ENCODE assay signal across 20 mouse cellular contexts in the genomic region with DNA sequence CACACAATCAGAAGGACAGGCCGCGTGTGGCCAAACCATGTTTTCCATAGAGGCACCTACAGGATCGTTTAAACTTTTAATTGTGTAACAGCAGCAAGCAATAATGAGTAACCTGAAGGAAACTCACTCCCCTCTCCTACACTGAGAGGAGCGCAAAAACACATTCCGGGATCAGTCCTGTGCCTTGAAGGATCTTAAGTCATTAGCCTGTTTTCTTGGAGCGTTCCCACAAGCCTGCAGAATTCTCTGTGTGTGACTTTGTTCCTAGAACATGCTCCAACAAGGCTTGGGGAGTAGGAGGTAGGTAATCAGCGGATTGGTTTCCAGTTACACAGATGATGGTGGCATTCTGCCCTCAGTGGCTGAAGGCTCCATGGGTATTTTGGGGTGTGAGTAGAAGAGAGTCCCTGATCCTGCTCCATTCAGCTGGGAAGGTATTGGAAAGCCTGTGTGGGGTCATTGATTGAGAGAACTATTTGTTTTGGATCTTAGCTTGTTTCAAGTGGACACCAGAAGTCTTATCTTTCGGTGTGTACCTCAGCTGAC.
"Had no signal": no experiment of that assay in that cellular context is flagged by ENCODE, and none has a peak within 500 bp of the region (broad histone marks: within the 10 kb centered on the region; RNA-seq: fewer than 3 reads in every experiment).

No protein-coding gene starts in this region.

- H3K4me2 ChIP-seq: intestine, embryonic 15.5 days; limb, embryonic 13.5 days; liver, embryonic 11.5 days; lung, embryonic 14.5 days; midbrain, embryonic 12.5 days; midbrain, embryonic 15.5 days; neural tube, embryonic 12.5 days; neural tube, embryonic 15.5 days had no signal

- H3K4me3 ChIP-seq: intestine, embryonic 15.5 days; limb, embryonic 13.5 days; midbrain, embryonic 12.5 days; midbrain, embryonic 15.5 days; neural tube, embryonic 12.5 days; neural tube, embryonic 15.5 days had no signal

- ATAC-seq: intestine, embryonic 15.5 days; liver, postnatal 0 days; lung, postnatal 0 days; midbrain, embryonic 15.5 days had no signal

- H3K27me3 ChIP-seq: intestine, embryonic 15.5 days; limb, embryonic 13.5 days; midbrain, embryonic 12.5 days; midbrain, embryonic 15.5 days; neural tube, embryonic 12.5 days; neural tube, embryonic 15.5 days had no signal

- DNase-seq: left cerebral cortex, postnatal 4 days; liver, postnatal 0 days; lung, embryonic 14.5 days; right cerebral cortex, adult 18-20 months; right cerebral cortex, postnatal 14 days; right cerebral cortex, postnatal 4 days; thymus, adult 2 months; thymus, postnatal 14 days; thymus, postnatal 4 days had no signal

- H3K36me3 ChIP-seq: intestine, embryonic 15.5 days; limb, embryonic 13.5 days; midbrain, embryonic 12.5 days; midbrain, embryonic 15.5 days; neural tube, embryonic 12.5 days; neural tube, embryonic 15.5 days had no signal

- H3K4me1 ChIP-seq: intestine, embryonic 15.5 days; limb, embryonic 13.5 days; midbrain, embryonic 12.5 days; midbrain, embryonic 15.5 days; neural tube, embryonic 12.5 days had no signal

- H3K9me3 ChIP-seq: intestine, embryonic 15.5 days; limb, embryonic 13.5 days; midbrain, embryonic 12.5 days; midbrain, embryonic 15.5 days; neural tube, embryonic 12.5 days; neural tube, embryonic 15.5 days had no signal

- H3K27ac ChIP-seq: intestine, embryonic 15.5 days; limb, embryonic 13.5 days; liver, embryonic 14.5 days; macrophage; midbrain, embryonic 12.5 days; midbrain, embryonic 15.5 days; neural tube, embryonic 12.5 days; neural tube, embryonic 15.5 days; stomach, postnatal 0 days had no signal

- H3K9ac ChIP-seq: intestine, embryonic 15.5 days; limb, embryonic 13.5 days; liver, embryonic 14.5 days; liver, postnatal 0 days; lung, embryonic 14.5 days; midbrain, embryonic 12.5 days; midbrain, embryonic 15.5 days; neural tube, embryonic 12.5 days; neural tube, embryonic 15.5 days had no signal
